Mouse (Mus musculus) liver, postnatal 0 days (tissue): Measurements from ENCODE around the gene Rmnd5a.
"Not testable (repeated sequence)": the region's sequence is repeated elsewhere in the genome, so short reads cannot be mapped to it uniquely, and the experiment has no call there.

ENCODE experiments used
- CTCF ChIP-seq: sonication (generic); IDR thresholded peaks from 2 replicates; pipeline ENCODE4 v1.5.1; 2016; ENCODE audit warnings: antibody characterized with exemption, low read depth
- EP300 ChIP-seq: IDR thresholded peaks from 2 replicates; pipeline ENCODE4 v1.6.1; 2016; ENCODE audit warnings: antibody characterized with exemption, low read depth, mild to moderate bottlenecking

- TF ChIP-seq EP300, CTCF: not testable (repeated sequence)
These were observed 38.6 kb upstream of the Rmnd5a start for GRCm38 (mm10) chr6:71478816-71479568.
